Mouse (Mus musculus) ES-E14 (cell line): ENCODE measurements around the gene Ikzf3. TPM values are rescaled to one million over a fixed set of nuclear protein-coding genes. Genes with fewer than 3 reads are reported as not detected.

ENCODE experiments used
- DNase-seq: peaks from one replicate; pipeline ENCODE4 v3.0.0-alpha.2; 2013; ENCODE audit warnings: low read depth, low spot score
- H3K27ac ChIP-seq: 2 replicates; pipeline ENCODE4 v1.5.1; 2012; ENCODE audit warnings: low read depth, mild to moderate bottlenecking, low read length, moderate library complexity, mixed read lengths; ENCODE audit not compliant: poor library complexity, insufficient read depth, severe bottlenecking
- H3K36me3 ChIP-seq: 2 replicates; pipeline ENCODE4 v1.6.1; 2012; ENCODE audit warnings: mild to moderate bottlenecking, low read length, moderate library complexity, mixed read lengths; ENCODE audit not compliant: control insufficient read depth, poor library complexity, insufficient read depth, severe bottlenecking
- H3K4me1 ChIP-seq, 2 experiments: fragments of 150-350 bp in 1 of 2; sonication (generic) in 1 of 2; 2 replicates each; pipeline ENCODE4 v1.6.1; 2012; ENCODE audit warnings: low read length in 2 of 2, mild to moderate bottlenecking in 1 of 2, mixed read lengths in 1 of 2; ENCODE audit not compliant: control insufficient read depth in 2 of 2, insufficient read depth in 2 of 2, poor library complexity in 1 of 2
- H3K4me3 ChIP-seq, 2 experiments: fragments of 150-350 bp in 1 of 2; sonication (generic) in 1 of 2; 2 replicates each; pipeline ENCODE4 v1.5.1; 2012; ENCODE audit warnings: low read length in 2 of 2, low read depth in 1 of 2, mild to moderate bottlenecking in 1 of 2, mixed read lengths in 1 of 2; ENCODE audit not compliant: insufficient read depth in 1 of 2, poor library complexity in 1 of 2, severe bottlenecking in 1 of 2
- H3K9ac ChIP-seq: 2 replicates; pipeline ENCODE4 v1.6.1; 2012; ENCODE audit warnings: low read depth, mild to moderate bottlenecking, low read length, mixed read lengths; ENCODE audit not compliant: poor library complexity, insufficient read depth, severe bottlenecking
- H3K9me3 ChIP-seq: fragments of 150-350 bp; sonication (generic); 2 replicates; pipeline ENCODE4 v1.6.1; 2012; ENCODE audit warnings: low read depth, mild to moderate bottlenecking, low read length; ENCODE audit not compliant: control insufficient read depth, insufficient read depth
- CHD2 ChIP-seq: IDR thresholded peaks from 2 replicates; pipeline ENCODE4 v1.6.1; 2014; ENCODE audit warnings: mild to moderate bottlenecking, low read depth, low read length, inconsistent platforms
- HCFC1 ChIP-seq: IDR thresholded peaks from 2 replicates; pipeline ENCODE4 v1.6.1; 2012; ENCODE audit warnings: low read length, inconsistent platforms, borderline replicate concordance; ENCODE audit not compliant: insufficient read depth
- MAFK ChIP-seq: IDR thresholded peaks from 2 replicates; pipeline ENCODE4 v1.6.1; 2014; ENCODE audit warnings: mild to moderate bottlenecking, low read depth, low read length, inconsistent platforms; ENCODE audit not compliant: insufficient read depth
- ZC3H11A ChIP-seq: IDR thresholded peaks from 2 replicates; pipeline ENCODE4 v1.6.1; 2012; ENCODE audit warnings: low read depth, mild to moderate bottlenecking, inconsistent platforms, low read length, borderline replicate concordance
- ZNF384 ChIP-seq: IDR thresholded peaks from 2 replicates; pipeline ENCODE4 v1.6.1; 2012; ENCODE audit warnings: low read depth, low read length, inconsistent platforms
- in situ Hi-C, 2 experiments: fragments of 600-800 bp; cut with MboI; formaldehyde crosslinking; loops; one replicate each; pipeline ENCODE4 v1.15.1; 2025; ENCODE audit warnings: low sequenced_read_pairs in 2 of 2, inconsistent platforms in 1 of 2; ENCODE audit not compliant: unreplicated experiment in 2 of 2
- total RNA-seq: library from RNA; depleted of rRNA; stranded (reverse); fragments of 300-350 nt; gene quantifications from 2 replicates; pipeline ENCODE4 v1.2.3, GENCODE M21; 2012

Gene Ikzf3
- total RNA-seq, 1 experiment, result 0.58 TPM

- Histone ChIP-seq H3K27ac (no peak overlapping the region), H3K4me1 (no peaks in the 10 kb centered on the region), H3K9ac (no peak overlapping the region), H3K9me3 (no peaks in the 10 kb centered on the region), H3K36me3 (peaks cover 17% of the 10 kb centered on the region; the same call in 1 of the 2 replicates), H3K4me3 (no peak overlapping the region)
- in situ Hi-C loops, result no loop called here
- DNase-seq, result no peak
- no peak for TF ChIP-seq CHD2
- peak; percentile 73; the same call in 1 of the 2 replicates for TF ChIP-seq HCFC1
- TF ChIP-seq MAFK, result no peak
- TF ChIP-seq ZNF384, result no peak
- TF ChIP-seq ZC3H11A, result no peak
Measured at GRCm38 (mm10) chr11:98431743-98432502, 113.9 kb downstream of the Ikzf3 start.

GRCm38 (mm10) chr11:98428436-98428835 is 117.4 kb downstream of the Ikzf3 start:
- in situ Hi-C loops, result no loop called here
- peaks cover 5% of the 10 kb centered on the region; the same call in 1 of the 2 replicates for H3K36me3 ChIP-seq
- no peak for DNase-seq

DNA sequence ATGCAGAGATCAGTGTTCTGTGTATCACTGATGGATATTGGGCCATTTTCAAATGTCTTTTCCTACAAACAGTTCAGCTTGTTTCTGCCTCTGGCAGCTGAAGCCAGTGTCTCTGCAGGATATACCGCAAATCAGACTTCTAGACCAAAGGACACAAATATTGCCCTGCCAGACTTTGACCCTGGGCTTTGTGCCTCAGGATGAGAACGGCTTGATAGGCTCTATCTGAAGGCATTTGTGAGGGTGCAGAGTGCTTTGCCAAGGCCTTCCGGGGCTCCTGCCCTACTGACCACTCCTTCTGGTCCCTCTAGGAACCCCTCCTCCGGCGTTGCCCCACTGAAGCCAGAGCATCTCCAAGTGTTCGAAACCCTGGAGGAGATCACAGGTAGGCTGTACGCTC is 119.2 kb downstream of the Ikzf3 start:
- TF ChIP-seq MAFK (no peak), ZC3H11A (no peak), HCFC1 (no peak), ZNF384 (no peak), CHD2 (no peak)
- H3K36me3 ChIP-seq, result peaks cover 2% of the 10 kb centered on the region; the same call in 1 of the 2 replicates
- in situ Hi-C loops, result no loop called here

More at GRCm38 (mm10) chr11:98428436-98428835, 117.4 kb downstream of the Ikzf3 start:
- Histone ChIP-seq H3K27ac (no peak overlapping the region), H3K9ac (no peak overlapping the region), H3K4me3 (no peak overlapping the region), H3K9me3 (no peaks in the 10 kb centered on the region), H3K4me1 (no peaks in the 10 kb centered on the region; a peak in 1 of 4 replicates)
- TF ChIP-seq ZC3H11A (no peak), HCFC1 (no peak), CHD2 (no peak), ZNF384 (no peak), MAFK (no peak)

DNA sequence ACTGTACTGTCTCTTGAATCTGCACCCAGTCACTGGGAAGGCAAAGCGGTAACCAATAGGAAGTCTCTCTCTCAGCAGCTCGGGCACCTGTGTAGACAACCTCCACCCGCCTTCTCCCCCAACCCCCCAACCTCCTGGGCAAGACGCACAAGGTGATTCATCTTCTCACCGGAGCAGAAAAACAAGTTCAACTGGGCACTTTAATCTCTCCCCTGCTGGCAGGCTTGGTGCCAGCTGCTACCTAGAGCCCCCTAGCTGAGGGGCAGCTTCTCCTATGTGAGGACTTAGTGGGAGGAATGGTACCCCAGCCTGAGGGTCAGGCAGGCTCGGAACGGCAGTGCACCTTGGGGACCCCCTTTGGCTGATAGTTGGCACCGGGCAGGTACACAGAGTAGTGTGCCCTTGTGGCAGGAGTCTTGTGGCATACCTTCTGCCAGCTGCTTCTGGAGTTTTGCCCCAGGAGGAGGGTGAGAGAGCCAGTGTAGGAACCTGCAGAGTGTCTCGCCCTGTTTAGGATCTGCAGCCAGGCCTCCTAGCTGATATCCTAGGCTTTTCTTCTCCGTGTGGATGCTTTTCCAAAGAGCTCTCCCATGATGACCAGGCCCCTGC is 126.8 kb downstream of the Ikzf3 start:
- no peaks in the 10 kb centered on the region for H3K9me3 ChIP-seq
- TF ChIP-seq HCFC1 (no peak), MAFK (no peak), ZNF384 (no peak), CHD2 (no peak), ZC3H11A (no peak)
- H3K36me3 ChIP-seq, result no peaks in the 10 kb centered on the region; the same call in 1 of the 2 replicates
- no peak overlapping the region for H3K27ac ChIP-seq
- in situ Hi-C loops, result no loop called here
- no peak overlapping the region for H3K4me3 ChIP-seq
- no peaks in the 10 kb centered on the region; a peak in 1 of 4 replicates for H3K4me1 ChIP-seq
- no peak for DNase-seq
- no peak overlapping the region for H3K9ac ChIP-seq

More for the DNA sequence above, 119.2 kb downstream of the Ikzf3 start:
- Histone ChIP-seq H3K4me1 (no peaks in the 10 kb centered on the region; a peak in 1 of 4 replicates), H3K9me3 (no peaks in the 10 kb centered on the region), H3K27ac (no peak overlapping the region), H3K4me3 (no peak overlapping the region), H3K9ac (no peak overlapping the region)
- no peak for DNase-seq
